Mouse (Mus musculus): Measurements from ENCODE around the gene Plekha7.

DNA sequence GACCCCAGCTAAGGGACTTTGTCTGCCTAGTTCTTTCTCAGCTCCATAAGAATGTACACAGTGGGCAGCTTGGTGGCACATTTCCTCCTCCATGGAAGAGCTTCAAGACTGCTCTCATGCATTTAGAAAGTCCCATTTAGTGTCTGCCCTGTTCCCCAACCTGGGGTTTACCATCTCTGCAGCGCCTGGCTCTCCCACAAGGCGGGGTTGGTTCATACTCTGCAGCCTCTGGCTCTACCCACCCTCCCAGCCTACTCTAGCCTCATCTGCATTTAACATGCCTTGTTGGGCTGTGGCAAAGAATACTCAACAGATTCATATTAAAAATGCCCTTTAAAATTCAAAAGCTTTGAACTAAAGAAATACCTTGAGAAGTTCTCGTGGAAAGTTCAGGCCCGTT lies 187.4 kb downstream of the Plekha7 start:
- TF ChIP-seq EP300 (IDR thresholded peaks at IDR 0.05; ENCODE audit: low read depth) (no peak), CTCF (IDR thresholded peaks at IDR 0.05; ENCODE audit: low read depth) (no peak)

Measured in heart, postnatal 0 days (tissue).